ENCODE assay signal across 13 mouse cellular contexts in genomic region chr12:69157107-69157506, GRCm38 (mm10). TPM values are rescaled to one million over a fixed set of nuclear protein-coding genes. Genes with fewer than 3 reads are reported as not detected.
DNase-seq lines count a peak whose midpoint lies in the region; ATAC-seq and TF ChIP-seq lines count a peak whose summit lies in the region.
"Had no signal": no experiment of that assay in that cellular context is flagged by ENCODE, and none has a peak within 500 bp of the region (broad histone marks: within the 10 kb centered on the region; RNA-seq: fewer than 3 reads in every experiment).

No protein-coding gene starts in this region.

- DNase-seq in forebrain, embryonic 11.5 days (ENCODE audit: low spot score): no peak
- no peak for DNase-seq in midbrain, embryonic 10.5 days (ENCODE audit: low spot score)
- DNase-seq in left cerebral cortex, adult 2 months (ENCODE audit: extremely low spot score in 1 of 2, low spot score in 2 of 2): no peak
- DNase-seq in spleen, postnatal 36 days (ENCODE audit: low spot score in 2 of 2): no peak
- DNase-seq: cerebellum, adult 18-20 months; gastrocnemius, postnatal 25 days; right cerebral cortex, postnatal 25 days had no signal

- H3K4me3 ChIP-seq in forebrain, embryonic 15.5 days: peak overlapping the region; percentile 59; the same call in 1 of the 2 replicates
- H3K4me3 ChIP-seq in forebrain, embryonic 11.5 days (ENCODE audit: low read depth, low read length): no peak overlapping the region
- H3K4me3 ChIP-seq in midbrain, embryonic 10.5 days: peak overlapping the region; percentile 83; the same call in 1 of the 2 replicates
- H3K4me3 ChIP-seq in midbrain, embryonic 16.5 days (ENCODE audit: low read depth, low read length): no peak overlapping the region
- peak overlapping the region; percentile 84; the same call in 1 of the 2 replicates for H3K4me3 ChIP-seq in embryonic fibroblast, embryonic 13.5 days (ENCODE audit: insufficient read depth, low read length)
- peak overlapping the region; percentile 69 for H3K4me3 ChIP-seq in myocyte
- H3K4me3 ChIP-seq in left cerebral cortex, adult 2 months: no peak overlapping the region

- H3K9ac ChIP-seq in forebrain, embryonic 15.5 days (replicated peaks): no peak overlapping the region
- H3K9ac ChIP-seq in forebrain, embryonic 11.5 days (ENCODE audit: low read length): no peak overlapping the region
- no peak overlapping the region for H3K9ac ChIP-seq in midbrain, embryonic 16.5 days (ENCODE audit: low read depth, low read length)

- H3K4me1 ChIP-seq in forebrain, embryonic 15.5 days: peaks cover 13% of the 10 kb centered on the region
- no peaks in the 10 kb centered on the region; the same call in 1 of the 2 replicates for H3K4me1 ChIP-seq in forebrain, embryonic 11.5 days (replicated peaks; ENCODE audit: control insufficient read depth, insufficient read depth, low read length)
- H3K4me1 ChIP-seq in midbrain, embryonic 10.5 days: peaks cover 5% of the 10 kb centered on the region
- peaks cover 12% of the 10 kb centered on the region for H3K4me1 ChIP-seq in midbrain, embryonic 16.5 days (ENCODE audit: control insufficient read depth, insufficient read depth, low read length)
- peaks cover 6% of the 10 kb centered on the region; the same call in 1 of the 2 replicates for H3K4me1 ChIP-seq in embryonic fibroblast, embryonic 13.5 days (ENCODE audit: control insufficient read depth, insufficient read depth, low read length)

- no peak for TF ChIP-seq CTCF in embryonic fibroblast, embryonic 13.5 days (IDR thresholded peaks at IDR 0.05; ENCODE audit: borderline replicate concordance, insufficient read depth, low read length)
- TF ChIP-seq CTCF in left cerebral cortex, adult 2 months (IDR thresholded peaks at IDR 0.05): no peak

- peaks cover 15% of the 10 kb centered on the region for H3K79me2 ChIP-seq in myocyte (ENCODE audit: control insufficient read depth, insufficient read depth)

- H3K9me3 ChIP-seq in forebrain, embryonic 15.5 days: no peaks in the 10 kb centered on the region
- no peaks in the 10 kb centered on the region for H3K9me3 ChIP-seq in forebrain, embryonic 11.5 days (ENCODE audit: control insufficient read depth, low read length)
- H3K9me3 ChIP-seq in midbrain, embryonic 10.5 days (replicated peaks): no peaks in the 10 kb centered on the region
- H3K9me3 ChIP-seq in midbrain, embryonic 16.5 days (replicated peaks; ENCODE audit: control insufficient read depth, low read length, poor library complexity, severe bottlenecking): no peaks in the 10 kb centered on the region
- H3K9me3 ChIP-seq: embryonic facial prominence, embryonic 12.5 days had no signal

- no peak for TF ChIP-seq POLR2A in embryonic fibroblast, embryonic 13.5 days (IDR thresholded peaks at IDR 0.05; ENCODE audit: low read depth, low read length)
- no peak for TF ChIP-seq POLR2A in myocyte (IDR thresholded peaks at IDR 0.05; ENCODE audit: insufficient read length, low read depth)

- H3K27ac ChIP-seq in forebrain, embryonic 15.5 days (replicated peaks): no peak overlapping the region
- H3K27ac ChIP-seq in forebrain, embryonic 11.5 days (ENCODE audit: low read depth, low read length): no peak overlapping the region
- no peak overlapping the region for H3K27ac ChIP-seq in midbrain, embryonic 10.5 days (replicated peaks)
- no peak overlapping the region for H3K27ac ChIP-seq in midbrain, embryonic 16.5 days (ENCODE audit: low read length)
- H3K27ac ChIP-seq in embryonic fibroblast, embryonic 13.5 days (ENCODE audit: insufficient read depth, low read length): no peak overlapping the region
- no peak overlapping the region for H3K27ac ChIP-seq in left cerebral cortex, adult 2 months
- H3K27ac ChIP-seq: embryonic facial prominence, embryonic 12.5 days had no signal

- H3ac ChIP-seq in myocyte (ENCODE audit: control insufficient read depth, insufficient read length): no peak overlapping the region

- H3K27me3 ChIP-seq in forebrain, embryonic 15.5 days: no peaks in the 10 kb centered on the region
- no peaks in the 10 kb centered on the region for H3K27me3 ChIP-seq in forebrain, embryonic 11.5 days (ENCODE audit: control insufficient read depth, insufficient read depth, low read length)
- no peaks in the 10 kb centered on the region for H3K27me3 ChIP-seq in midbrain, embryonic 10.5 days (ENCODE audit: low read depth, poor library complexity, severe bottlenecking)
- no peaks in the 10 kb centered on the region for H3K27me3 ChIP-seq in midbrain, embryonic 16.5 days (ENCODE audit: control insufficient read depth, insufficient read depth, low read depth, low read length)
- no peaks in the 10 kb centered on the region for H3K27me3 ChIP-seq in myocyte (ENCODE audit: control insufficient read depth, insufficient read depth, insufficient read length)
- H3K27me3 ChIP-seq: embryonic facial prominence, embryonic 12.5 days had no signal

- no peak overlapping the region for H3K4me2 ChIP-seq in forebrain, embryonic 15.5 days (replicated peaks)
- H3K4me2 ChIP-seq in forebrain, embryonic 11.5 days (ENCODE audit: low read depth, low read length, severe bottlenecking): no peak overlapping the region
- H3K4me2 ChIP-seq in midbrain, embryonic 16.5 days (ENCODE audit: low read length): no peak overlapping the region
- H3K4me2 ChIP-seq in myocyte (ENCODE audit: low read depth): peak overlapping the region; percentile 90

- intact Hi-C loops in left cerebral cortex, adult 2 months (cut with DNase I): no loop called here

- H3K36me3 ChIP-seq in forebrain, embryonic 15.5 days: peaks cover 21% of the 10 kb centered on the region
- H3K36me3 ChIP-seq in forebrain, embryonic 11.5 days (ENCODE audit: control insufficient read depth, insufficient read depth, low read length): peaks cover 9% of the 10 kb centered on the region; the same call in 1 of the 2 replicates
- H3K36me3 ChIP-seq in midbrain, embryonic 10.5 days: peaks cover 29% of the 10 kb centered on the region
- peaks cover 6% of the 10 kb centered on the region; the same call in 1 of the 2 replicates for H3K36me3 ChIP-seq in midbrain, embryonic 16.5 days (ENCODE audit: control insufficient read depth, insufficient read depth, low read length)
- H3K36me3 ChIP-seq in myocyte (ENCODE audit: control insufficient read depth, insufficient read depth): peaks cover 23% of the 10 kb centered on the region

- 96% methylated on average over 2 of the region's 2 CpGs for WGBS in forebrain, embryonic 15.5 days
- WGBS in forebrain, embryonic 11.5 days: 100% methylated on average over 2 of the region's 2 CpGs
- WGBS in midbrain, embryonic 10.5 days: 92% methylated on average over 2 of the region's 2 CpGs
- WGBS in midbrain, embryonic 16.5 days: 100% methylated on average over 2 of the region's 2 CpGs

- no peak for ATAC-seq in forebrain, embryonic 15.5 days (replicated peaks)
- ATAC-seq in forebrain, embryonic 11.5 days (replicated peaks; ENCODE audit: low FRiP score): no peak
- no peak for ATAC-seq in midbrain, embryonic 16.5 days

RNA-seq across cellular contexts. Expression of gene Rps29, which starts 1.9 kb away (rescaled TPM):
- 1,221 and 1,345 TPM in 2 replicates for polyA plus RNA-seq in forebrain, embryonic 15.5 days (2015; fragmentation: Nextera tagmentation; extraction: Ambion mirVana)
- 1,243 and 1,383 TPM in 2 replicates for polyA plus RNA-seq in forebrain, embryonic 11.5 days (2014; fragmentation: Nextera tagmentation; extraction: Ambion mirVana)
- polyA plus RNA-seq in midbrain, embryonic 10.5 days (2016; fragmentation: Nextera tagmentation; extraction: Ambion mirVana): 1,159 and 1,322 TPM in 2 replicates
- 919 and 945 TPM in 2 replicates for polyA plus RNA-seq in midbrain, embryonic 16.5 days (2015; fragmentation: Nextera tagmentation; extraction: Ambion mirVana)
- 1,114 and 1,231 TPM in 2 replicates for polyA plus RNA-seq in embryonic fibroblast, embryonic 13.5 days (2011; ENCODE audit: insufficient read length, low read depth, missing spikeins)
- polyA plus RNA-seq in myocyte (2012; fragmentation: generic; extraction: Trizol): 6,498 TPM
- total RNA-seq in left cerebral cortex, adult 2 months (2021): 1,000 to 10,000 TPM; 1,087 to 1,104 TPM

RNA-seq across cellular contexts. Expression of gene Lrr1, which starts 11.5 kb away (rescaled TPM):
- 12.0 and 13.1 TPM in 2 replicates for polyA plus RNA-seq in forebrain, embryonic 15.5 days (2015; fragmentation: Nextera tagmentation; extraction: Ambion mirVana)
- 33.8 and 38.4 TPM in 2 replicates for polyA plus RNA-seq in forebrain, embryonic 11.5 days (2014; fragmentation: Nextera tagmentation; extraction: Ambion mirVana)
- polyA plus RNA-seq in midbrain, embryonic 10.5 days (2016; fragmentation: Nextera tagmentation; extraction: Ambion mirVana): 33.3 and 35.8 TPM in 2 replicates
- polyA plus RNA-seq in midbrain, embryonic 16.5 days (2015; fragmentation: Nextera tagmentation; extraction: Ambion mirVana): 2.9 and 3.1 TPM in 2 replicates
- 2.6 and 4.7 TPM in 2 replicates for polyA plus RNA-seq in embryonic fibroblast, embryonic 13.5 days (2011; ENCODE audit: insufficient read length, low read depth, missing spikeins)
- 5.1 TPM for polyA plus RNA-seq in myocyte (2012; fragmentation: generic; extraction: Trizol)
- total RNA-seq in left cerebral cortex, adult 2 months (2021): not detected
- total RNA-seq: gastrocnemius, postnatal 25 days had no signal

RNA-seq across cellular contexts. Expression of gene Rpl36al, which starts 26.8 kb away (rescaled TPM):
- 316 and 338 TPM in 2 replicates for polyA plus RNA-seq in forebrain, embryonic 15.5 days (2015; fragmentation: Nextera tagmentation; extraction: Ambion mirVana)
- 436 and 487 TPM in 2 replicates for polyA plus RNA-seq in forebrain, embryonic 11.5 days (2014; fragmentation: Nextera tagmentation; extraction: Ambion mirVana)
- 467 and 542 TPM in 2 replicates for polyA plus RNA-seq in midbrain, embryonic 10.5 days (2016; fragmentation: Nextera tagmentation; extraction: Ambion mirVana)
- 286 and 296 TPM in 2 replicates for polyA plus RNA-seq in midbrain, embryonic 16.5 days (2015; fragmentation: Nextera tagmentation; extraction: Ambion mirVana)
- 395 and 420 TPM in 2 replicates for polyA plus RNA-seq in embryonic fibroblast, embryonic 13.5 days (2011; ENCODE audit: insufficient read length, low read depth, missing spikeins)
- polyA plus RNA-seq in myocyte (2012; fragmentation: generic; extraction: Trizol): 880 TPM
- 100 to 1,000 TPM; 174 to 177 TPM for total RNA-seq in left cerebral cortex, adult 2 months (2021)

RNA-seq across cellular contexts. Expression of gene Mgat2, which starts 26.9 kb away (rescaled TPM):
- 40.2 and 40.5 TPM in 2 replicates for polyA plus RNA-seq in forebrain, embryonic 15.5 days (2015; fragmentation: Nextera tagmentation; extraction: Ambion mirVana)
- 40.6 and 42.3 TPM in 2 replicates for polyA plus RNA-seq in forebrain, embryonic 11.5 days (2014; fragmentation: Nextera tagmentation; extraction: Ambion mirVana)
- 32.6 and 34.3 TPM in 2 replicates for polyA plus RNA-seq in midbrain, embryonic 10.5 days (2016; fragmentation: Nextera tagmentation; extraction: Ambion mirVana)
- 30.6 and 34.7 TPM in 2 replicates for polyA plus RNA-seq in midbrain, embryonic 16.5 days (2015; fragmentation: Nextera tagmentation; extraction: Ambion mirVana)
- 69.7 and 73.2 TPM in 2 replicates for polyA plus RNA-seq in embryonic fibroblast, embryonic 13.5 days (2011; ENCODE audit: insufficient read length, low read depth, missing spikeins)
- polyA plus RNA-seq in myocyte (2012; fragmentation: generic; extraction: Trizol): 20.7 TPM
- 10 to 100 TPM; 27.0 to 28.9 TPM for total RNA-seq in left cerebral cortex, adult 2 months (2021)

RNA-seq across cellular contexts. Expression of gene Gm49383, which starts 39.8 kb away (rescaled TPM):
- 21.5 and 25.7 TPM in 2 replicates for polyA plus RNA-seq in forebrain, embryonic 15.5 days (2015; fragmentation: Nextera tagmentation; extraction: Ambion mirVana)
- polyA plus RNA-seq in forebrain, embryonic 11.5 days (2014; fragmentation: Nextera tagmentation; extraction: Ambion mirVana): 42.2 and 43.4 TPM in 2 replicates
- 49.8 and 57.0 TPM in 2 replicates for polyA plus RNA-seq in midbrain, embryonic 10.5 days (2016; fragmentation: Nextera tagmentation; extraction: Ambion mirVana)
- polyA plus RNA-seq in midbrain, embryonic 16.5 days (2015; fragmentation: Nextera tagmentation; extraction: Ambion mirVana): 11.8 and 14.7 TPM in 2 replicates
- 3.7 and 4.4 TPM in 2 replicates for polyA plus RNA-seq in embryonic fibroblast, embryonic 13.5 days (2011; ENCODE audit: insufficient read length, low read depth, missing spikeins)
- 2.6 TPM for polyA plus RNA-seq in myocyte (2012; fragmentation: generic; extraction: Trizol)
- total RNA-seq in left cerebral cortex, adult 2 months (2021): 1 to 10 TPM; 4.8 to 6.1 TPM
- polyA plus RNA-seq: testis, adult 2 months had no signal

Comparison
In these comparisons a context has a peak if more than half of its experiments do, and no peak if none do; other contexts are left out.
1. H3K4me3 ChIP-seq: peak in forebrain, embryonic 15.5 days (single experiment), midbrain, embryonic 10.5 days (single experiment), embryonic fibroblast, embryonic 13.5 days (single experiment) and myocyte (single experiment); none in forebrain, embryonic 11.5 days (single experiment), midbrain, embryonic 16.5 days (single experiment) and left cerebral cortex, adult 2 months (single experiment).